Mouse (Mus musculus) T-helper 1 cell (primary cell): ENCODE results near the gene Plekha8.

Experiments
- in situ Hi-C: fragments of 300-600 bp; cut with MboI, MseI; formaldehyde crosslinking; loops from one replicate; pipeline ENCODE4 v1.15.1; 2025; ENCODE audit warnings: high pct_unique_total_duplicates

The Plekha8 gene

GRCm38 (mm10) chr6:54586911-54587310, 8.0 kb upstream of the Plekha8 start:
- in situ Hi-C loops: no loop called here

- in situ Hi-C loops: no loop called here
Measured at GRCm38 (mm10) chr6:54587683-54588082, 7.2 kb upstream of the Plekha8 start.

GRCm38 (mm10) chr6:54588212-54588611, 6.7 kb upstream of the Plekha8 start:
- in situ Hi-C loops: no loop called here

GRCm38 (mm10) chr6:54590691-54591090, 4.2 kb upstream of the Plekha8 start:
- in situ Hi-C loops: no loop called here

GRCm38 (mm10) chr6:54591778-54592177, 3.1 kb upstream of the Plekha8 start:
- in situ Hi-C loops: no loop called here

GRCm38 (mm10) chr6:54592938-54593535, 1.9 kb upstream of the Plekha8 start:
- in situ Hi-C loops: no loop called here

GRCm38 (mm10) chr6:54593766-54594468, 994 bp upstream of the Plekha8 start:
- in situ Hi-C loops: no loop called here

- in situ Hi-C loops: no loop called here
Measured at GRCm38 (mm10) chr6:54595330-54595878, 493 bp downstream of the Plekha8 start.

GRCm38 (mm10) chr6:54597208-54597607, 2.3 kb downstream of the Plekha8 start, which contains the start of gene Fkbp14:
Gene Fkbp14 (minus strand): TSS chr6:54597308.
- in situ Hi-C loops: no loop called here

GRCm38 (mm10) chr6:54597711-54598110, 2.8 kb downstream of the Plekha8 start:
- in situ Hi-C loops: no loop called here

GRCm38 (mm10) chr6:54600681-54601347, 5.9 kb downstream of the Plekha8 start:
- in situ Hi-C loops: no loop called here

GRCm38 (mm10) chr6:54602891-54603290, 8.0 kb downstream of the Plekha8 start:
- in situ Hi-C loops: no loop called here

- in situ Hi-C loops: no loop called here
Measured at GRCm38 (mm10) chr6:54604001-54604715, 9.2 kb downstream of the Plekha8 start.

- in situ Hi-C loops: no loop called here
Measured at GRCm38 (mm10) chr6:54606241-54606640, 11.3 kb downstream of the Plekha8 start.

GRCm38 (mm10) chr6:54617363-54617762, 22.5 kb downstream of the Plekha8 start:
- in situ Hi-C loops: no loop called here

- in situ Hi-C loops: no loop called here
Measured at GRCm38 (mm10) chr6:54619530-54619929, 24.6 kb downstream of the Plekha8 start.

- in situ Hi-C loops: no loop called here
Measured at GRCm38 (mm10) chr6:54620357-54620756, 25.4 kb downstream of the Plekha8 start.

- in situ Hi-C loops: no loop called here
Measured at GRCm38 (mm10) chr6:54628381-54628780, 33.5 kb downstream of the Plekha8 start.

GRCm38 (mm10) chr6:54629734-54630133, 34.8 kb downstream of the Plekha8 start:
- in situ Hi-C loops: no loop called here

GRCm38 (mm10) chr6:54631462-54631861, 36.6 kb downstream of the Plekha8 start:
- in situ Hi-C loops: no loop called here

GRCm38 (mm10) chr6:54639877-54640276, 45.0 kb downstream of the Plekha8 start:
- in situ Hi-C loops: no loop called here

- in situ Hi-C loops: no loop called here
Measured at GRCm38 (mm10) chr6:54641953-54642352, 47.0 kb downstream of the Plekha8 start.
